Mouse (Mus musculus) induced T-regulatory cell, adult 2 months (primary cell): ENCODE results near the gene Dcun1d4.

ENCODE experiments used
- DNase-seq: peaks from one replicate; pipeline ENCODE4 v3.0.0-alpha.2; 2012; ENCODE audit warnings: low read depth

The Dcun1d4 gene

DNA sequence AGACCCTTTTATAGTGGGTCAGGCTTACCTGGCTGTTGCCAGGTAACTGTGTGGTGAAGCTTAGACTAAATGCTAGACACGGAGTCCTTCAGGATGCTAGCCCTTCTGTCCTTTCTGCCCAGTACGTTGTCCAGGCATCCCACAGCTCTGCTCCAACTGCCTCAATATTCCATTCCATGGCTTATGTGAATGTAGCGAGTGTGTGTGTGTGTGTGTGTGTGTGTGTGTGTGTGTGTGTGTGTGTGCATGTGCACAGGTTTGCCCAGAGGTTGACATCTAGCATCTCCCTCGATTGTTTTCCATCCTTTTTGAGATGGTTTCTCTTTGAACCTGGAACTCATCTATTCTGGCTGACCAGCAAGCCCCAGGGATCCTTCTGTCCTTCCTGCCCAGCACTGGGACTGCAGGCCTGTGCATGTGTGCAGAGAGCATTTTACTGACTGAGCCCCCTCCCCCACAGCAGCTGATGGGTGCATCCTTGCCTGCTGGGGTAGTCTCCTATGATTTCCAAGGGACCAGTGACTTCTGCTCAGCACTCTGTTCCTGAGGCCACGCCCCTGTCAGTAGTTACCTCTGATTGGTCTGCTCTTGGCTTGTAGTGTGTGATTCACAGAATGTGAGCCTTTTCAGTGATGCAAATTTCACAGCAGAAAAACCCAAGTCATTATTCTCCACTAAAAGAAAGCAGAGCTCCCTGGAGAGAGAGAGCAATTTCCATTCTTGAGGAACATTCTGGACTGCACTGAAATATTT, 118.3 kb downstream of the Dcun1d4 start:
- no peak for DNase-seq

DNA sequence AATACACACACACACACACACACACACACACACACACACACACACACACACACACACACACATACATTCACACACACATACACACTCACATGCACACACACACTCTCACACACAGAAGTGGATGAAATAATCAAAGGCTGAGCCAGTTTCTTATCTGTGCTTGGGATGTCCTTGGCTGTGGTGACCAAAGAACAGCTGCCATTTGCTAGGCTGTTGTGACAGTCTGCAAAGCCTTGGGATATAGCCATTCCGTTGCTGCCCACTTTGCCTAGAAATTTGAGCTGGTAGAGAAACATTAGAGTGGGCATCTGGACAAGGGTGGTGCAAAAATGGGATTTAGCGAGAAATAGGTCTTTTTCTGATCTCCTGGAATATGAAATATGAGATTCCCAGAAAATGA, 119.2 kb downstream of the Dcun1d4 start:
- no peak for DNase-seq

DNA sequence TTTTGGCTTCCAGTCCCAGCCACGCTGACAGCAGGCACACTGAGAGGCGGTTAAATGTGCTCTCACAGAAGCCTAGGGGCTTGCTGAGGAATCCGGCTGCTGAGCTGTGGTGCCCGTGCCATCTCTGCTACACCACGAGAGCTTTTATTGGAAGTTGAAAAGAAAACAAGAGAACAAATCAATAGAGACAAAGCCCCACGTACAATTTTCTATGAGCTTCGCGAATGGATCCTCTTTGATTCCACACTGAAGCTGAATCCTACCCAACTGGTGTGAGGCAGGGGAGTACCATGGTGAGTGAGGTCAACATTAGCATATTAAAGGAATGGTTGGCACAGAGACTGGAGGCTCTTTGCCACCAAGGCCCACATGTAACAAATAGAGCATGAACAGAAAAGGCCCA, 120.6 kb downstream of the Dcun1d4 start:
- DNase-seq, result no peak

DNA sequence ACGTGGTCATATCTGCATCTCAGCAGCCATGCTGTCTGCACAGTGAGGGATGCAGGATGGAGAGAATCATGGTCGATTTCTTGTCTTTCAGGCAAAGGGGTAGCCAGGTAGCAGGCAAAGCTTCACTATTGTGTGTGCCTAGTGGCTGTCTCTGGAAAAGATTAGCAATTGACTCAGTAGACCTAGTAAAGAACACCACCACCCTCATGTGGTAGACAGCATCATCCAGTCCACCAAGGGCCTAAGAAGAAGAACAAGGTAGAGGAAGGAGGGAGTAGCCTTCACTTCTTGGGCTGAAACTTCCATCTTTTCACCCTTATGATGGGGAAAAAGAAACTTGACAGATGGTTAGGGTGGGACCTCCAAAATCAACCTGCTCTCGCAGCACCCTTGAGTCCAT, 122.1 kb downstream of the Dcun1d4 start:
- peak; percentile 48 for DNase-seq

DNA sequence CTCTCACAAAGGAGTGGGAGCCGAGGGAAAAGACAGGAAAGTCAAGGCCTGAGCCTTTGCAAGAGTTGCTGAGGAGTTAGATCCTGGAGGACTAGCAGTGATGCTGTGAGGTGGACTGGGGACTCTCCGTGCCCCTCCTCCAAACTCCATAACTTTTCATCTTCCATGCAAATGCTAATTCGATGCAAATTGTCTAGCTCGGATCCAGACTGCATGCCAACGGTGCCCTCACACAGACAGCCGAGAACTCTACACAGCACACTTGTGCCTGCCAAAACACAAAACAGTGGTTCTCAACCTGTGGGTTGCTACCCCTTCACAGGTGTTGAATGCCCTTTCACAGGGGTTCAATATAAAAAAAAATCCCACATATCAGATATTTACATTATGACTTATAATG, 123.7 kb downstream of the Dcun1d4 start:
- no peak for DNase-seq

DNA sequence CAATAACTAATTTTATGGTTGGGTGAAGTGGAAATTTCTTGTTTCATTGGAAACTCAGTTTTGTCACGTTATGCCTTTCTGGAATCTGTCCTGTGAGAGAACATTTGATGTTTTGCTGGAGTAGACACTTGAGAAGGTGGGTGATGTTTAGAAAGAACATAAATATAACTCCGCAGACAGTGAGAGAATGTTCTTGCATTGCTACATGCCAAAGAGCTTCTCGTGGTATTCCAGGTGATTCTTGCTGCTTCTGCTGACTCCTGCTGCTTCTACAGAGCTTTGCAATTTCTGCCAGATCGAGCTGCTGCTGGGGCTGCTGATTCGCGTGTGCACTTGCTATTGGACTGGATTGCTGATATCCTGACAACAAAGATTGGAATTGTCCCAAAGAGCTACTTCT, 124.2 kb downstream of the Dcun1d4 start:
- DNase-seq, result no peak
